Mouse (Mus musculus): ENCODE measurements at regions not wholly inside any gene's neighbourhood (a gene's known extent, or its start where the extent isn't known, plus 50 kb on each side); places are given as distances from the start of the nearest gene placed in this dataset.

DNA sequence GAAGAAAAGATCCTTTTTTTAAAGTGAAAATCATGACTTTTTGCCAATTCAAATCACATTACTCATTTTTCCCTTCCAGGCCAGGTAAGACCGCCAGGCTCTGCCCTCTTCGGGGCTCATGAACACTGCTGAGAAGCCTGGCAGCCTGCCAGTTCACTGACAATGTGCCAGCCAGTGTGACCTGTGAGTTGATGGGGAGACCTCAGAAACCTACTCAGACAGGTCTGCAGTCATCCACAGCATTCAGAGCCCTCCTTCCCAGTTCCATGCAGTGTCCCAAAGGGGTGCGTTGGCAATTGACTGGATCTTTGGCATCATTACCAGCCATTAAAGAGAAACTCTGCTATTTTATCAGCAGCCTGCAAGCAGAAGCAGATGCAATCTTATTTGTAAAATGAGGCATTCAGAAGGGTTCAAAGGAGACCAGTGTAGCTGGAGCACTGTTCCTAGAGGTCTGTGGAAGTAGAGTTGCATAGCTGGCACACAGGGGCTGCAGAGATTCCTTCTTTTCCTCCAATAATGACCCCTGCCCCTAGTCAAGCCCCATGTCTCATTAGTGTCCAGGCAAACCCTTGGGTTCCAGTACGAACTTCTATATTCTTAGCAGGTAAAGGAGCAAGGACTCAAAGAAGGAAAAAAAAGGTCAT lies 384.4 kb downstream of the Rapgef2 start:
- no peak for DNase-seq (ENCODE audit: low read depth, low spot score)

GRCm38 (mm10) chr3:78901016-78901837 lies 385.1 kb downstream of the Rapgef2 start:
- DNase-seq (ENCODE audit: low read depth, low spot score) = no peak

- no peak for DNase-seq (ENCODE audit: low read depth, low spot score)
These were observed 386.7 kb downstream of the Rapgef2 start for GRCm38 (mm10) chr3:78899446-78900230.

GRCm38 (mm10) chr3:78889326-78889725 lies 397.0 kb downstream of the Rapgef2 start:
- no peak for DNase-seq (ENCODE audit: low read depth, low spot score)

DNA sequence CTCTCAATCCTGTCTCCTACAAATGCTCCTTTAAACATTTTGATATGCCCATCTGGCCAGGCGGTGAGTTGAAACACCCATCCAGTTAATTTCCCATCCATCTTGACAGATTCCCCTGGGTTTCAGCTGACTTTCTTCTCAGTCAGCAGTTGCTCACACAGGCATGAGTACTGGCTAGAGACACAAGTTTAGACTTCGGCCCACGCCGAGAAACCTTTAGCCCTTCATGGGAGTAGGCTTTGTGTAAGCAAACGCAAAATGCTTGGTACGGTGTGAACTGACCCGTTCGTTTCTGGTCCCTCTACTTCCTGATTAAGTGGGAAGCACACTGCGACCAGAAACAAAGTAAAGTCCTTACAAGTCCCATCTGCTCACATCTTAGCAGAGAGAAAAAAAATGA lies 401.6 kb downstream of the Rapgef2 start:
- DNase-seq (ENCODE audit: low read depth, low spot score) = no peak

DNA sequence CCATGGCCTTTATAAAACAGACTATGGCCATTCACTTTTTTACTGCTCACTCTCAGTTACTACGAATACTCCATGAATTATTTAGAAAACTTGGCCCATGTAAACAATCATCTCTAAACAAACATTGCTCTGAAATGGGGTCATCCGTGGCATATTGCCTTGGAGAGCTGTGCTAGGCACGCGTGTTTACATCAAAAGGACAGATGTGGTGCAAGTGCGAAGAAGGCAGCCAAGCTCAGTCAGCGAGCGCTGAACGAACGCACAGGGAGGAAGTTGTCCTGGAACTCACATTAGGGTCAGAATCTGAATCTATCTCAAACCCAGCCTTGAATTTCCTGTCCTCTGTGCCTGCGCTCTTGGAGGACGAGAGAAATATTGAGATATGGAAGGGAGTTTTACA lies 402.3 kb downstream of the Rapgef2 start:
- no peak for DNase-seq (ENCODE audit: low read depth, low spot score)

DNA sequence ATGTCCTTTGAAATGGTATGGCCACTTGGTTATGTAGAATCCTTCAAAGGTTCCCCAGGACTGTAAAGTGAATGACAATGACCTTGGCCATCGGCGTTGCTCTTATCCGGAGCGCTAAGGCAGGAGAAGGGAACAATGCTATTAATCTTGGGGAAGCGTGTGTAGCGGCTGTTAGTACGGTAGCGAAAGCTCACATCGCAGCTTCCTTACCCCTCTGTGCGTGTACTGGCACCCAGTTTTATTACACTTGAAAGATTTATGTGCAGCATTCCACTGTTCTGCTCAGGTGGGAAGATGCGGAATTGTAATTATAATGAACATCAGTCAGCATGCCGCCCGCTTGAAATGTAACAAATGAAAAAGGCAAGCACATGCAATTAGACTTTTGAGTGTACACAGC lies 406.2 kb downstream of the Rapgef2 start:
- no peak for DNase-seq (ENCODE audit: low read depth, low spot score)

DNA sequence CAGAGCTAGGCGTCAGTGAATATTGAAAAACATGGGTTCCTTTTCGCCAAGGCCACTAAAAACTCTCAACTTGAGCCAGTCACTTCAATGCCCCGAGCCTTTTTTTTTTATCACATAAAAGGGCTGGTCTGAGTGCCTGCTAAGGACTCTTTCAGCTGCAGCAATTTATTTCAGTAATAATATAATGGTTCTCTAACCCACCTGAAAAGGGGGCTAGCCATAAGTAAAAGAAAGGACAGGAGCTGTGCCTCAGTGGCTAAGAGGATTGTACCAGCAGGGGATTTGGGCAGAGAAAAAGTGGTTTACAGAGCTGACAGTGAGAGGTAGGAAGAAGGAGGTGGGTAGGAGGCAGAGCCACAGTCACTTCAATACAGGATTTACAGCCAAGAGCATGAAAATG lies 409.0 kb downstream of the Rapgef2 start:
- no peak for DNase-seq (ENCODE audit: low read depth, low spot score)

GRCm38 (mm10) chr3:78866896-78867295 lies 419.4 kb downstream of the Rapgef2 start:
- no peak for DNase-seq (ENCODE audit: low read depth, low spot score)

GRCm38 (mm10) chr3:78866083-78866726 lies 420.1 kb downstream of the Rapgef2 start:
- DNase-seq (ENCODE audit: low read depth, low spot score) = no peak

DNA sequence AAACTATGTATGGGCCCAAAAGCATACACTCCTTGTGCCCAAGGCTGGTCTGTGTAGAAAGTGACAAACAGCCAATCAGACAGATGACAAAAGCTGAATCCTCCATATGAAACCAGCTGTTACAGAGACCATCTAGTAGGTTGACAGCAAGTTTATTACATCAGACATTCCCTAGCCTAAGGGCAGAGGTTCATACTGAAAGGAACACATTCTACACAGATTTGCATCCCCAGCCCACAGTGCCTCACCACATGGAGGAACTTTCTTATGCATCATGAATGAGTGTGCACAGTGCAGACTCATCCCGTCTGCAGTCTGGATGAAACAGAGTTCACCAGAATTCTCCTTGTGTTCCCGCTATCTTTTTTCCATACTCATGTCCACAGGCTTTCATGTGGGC lies 423.3 kb downstream of the Rapgef2 start:
- no peak for DNase-seq (ENCODE audit: low read depth, low spot score)

- DNase-seq (ENCODE audit: low read depth, low spot score) = no peak
These were observed 439.5 kb downstream of the Rapgef2 start for GRCm38 (mm10) chr3:78846617-78847318.

- DNase-seq (ENCODE audit: low read depth, low spot score) = no peak
These were observed 445.1 kb downstream of the Rapgef2 start for GRCm38 (mm10) chr3:78841173-78841572.

- DNase-seq (ENCODE audit: low read depth, low spot score) = no peak
These were observed 449.5 kb downstream of the Rapgef2 start for GRCm38 (mm10) chr3:78836824-78837223.

GRCm38 (mm10) chr3:78825505-78825904 lies 460.8 kb downstream of the Rapgef2 start:
- DNase-seq (ENCODE audit: low read depth, low spot score) = peak; percentile 11

- no peak for DNase-seq (ENCODE audit: low read depth, low spot score)
These were observed 473.9 kb downstream of the Rapgef2 start for GRCm38 (mm10) chr3:78812425-78812824.

- DNase-seq (ENCODE audit: low read depth, low spot score) = no peak
These were observed 475.7 kb downstream of the Rapgef2 start for GRCm38 (mm10) chr3:78810431-78811152.

- no peak for DNase-seq (ENCODE audit: low read depth, low spot score)
These were observed 483.1 kb downstream of the Rapgef2 start for GRCm38 (mm10) chr3:78803176-78803575.

DNA sequence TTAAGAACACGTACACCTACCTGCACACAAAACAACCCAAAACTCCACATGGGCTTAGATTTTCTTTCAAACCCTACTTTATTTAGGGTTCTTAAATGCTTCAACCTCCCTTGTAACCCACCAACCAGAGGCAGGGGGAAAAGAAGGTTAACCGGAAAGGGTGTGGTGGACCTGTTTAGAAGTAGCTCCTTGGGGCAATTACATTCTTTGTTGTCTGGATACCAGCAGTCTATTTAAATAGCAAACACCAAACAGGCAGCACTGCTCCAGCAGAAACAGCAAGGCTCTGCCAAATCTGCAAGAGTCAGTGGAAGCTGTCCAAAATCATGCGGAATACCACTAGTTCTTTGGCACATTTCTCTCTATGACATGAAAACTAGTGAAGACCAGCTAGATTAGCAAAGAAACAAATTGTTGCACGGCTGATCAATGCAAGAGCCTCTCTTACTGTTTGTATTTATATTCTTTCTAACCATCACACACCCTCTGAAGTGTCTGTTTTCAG lies 490.3 kb downstream of the Rapgef2 start:
- no peak for DNase-seq (ENCODE audit: low read depth, low spot score)

- DNase-seq (ENCODE audit: low read depth, low spot score) = no peak
These were observed 493.8 kb downstream of the Rapgef2 start for GRCm38 (mm10) chr3:78792440-78793057.

Data from WW6 (cell line).